Mouse (Mus musculus) frontal cortex, postnatal 14 days (tissue): ENCODE results near the gene Pax9.

Experiments used
- DNase-seq, 2 experiments: peaks; one replicate each; pipeline ENCODE4 v3.0.0; 2022; ENCODE audit warnings: low spot score in 2 of 2

Pax9 gene

GRCm38 (mm10) chr12:56691427-56692079 lies at the start of gene Pax9:
Gene Pax9 (plus strand): TSS chr12:56691767.
- DNase-seq, result no peak

GRCm38 (mm10) chr12:56669451-56670122 lies 22.0 kb upstream of the Pax9 start:
- DNase-seq, result no peak

GRCm38 (mm10) chr12:56670795-56671194 lies 20.8 kb upstream of the Pax9 start:
- DNase-seq, result no peak

GRCm38 (mm10) chr12:56674726-56675125 lies 16.8 kb upstream of the Pax9 start:
- no peak for DNase-seq

GRCm38 (mm10) chr12:56677620-56678019 lies 13.9 kb upstream of the Pax9 start:
- no peak for DNase-seq

GRCm38 (mm10) chr12:56681096-56681811 lies 10.3 kb upstream of the Pax9 start:
- DNase-seq, result no peak

- no peak for DNase-seq
Measured at GRCm38 (mm10) chr12:56687640-56688481, 3.7 kb upstream of the Pax9 start.

- DNase-seq, result no peak
Measured at GRCm38 (mm10) chr12:56688482-56688840, 3.1 kb upstream of the Pax9 start.

- no peak for DNase-seq
Measured at GRCm38 (mm10) chr12:56688920-56689319, 2.6 kb upstream of the Pax9 start.

- no peak for DNase-seq
Measured at GRCm38 (mm10) chr12:56689331-56689730, 2.2 kb upstream of the Pax9 start.

- no peak for DNase-seq
Measured at GRCm38 (mm10) chr12:56689736-56690135, 1.8 kb upstream of the Pax9 start.

GRCm38 (mm10) chr12:56690366-56690765 lies 1.2 kb upstream of the Pax9 start:
- DNase-seq, result no peak

GRCm38 (mm10) chr12:56691001-56691400 lies 566 bp upstream of the Pax9 start:
- no peak for DNase-seq

GRCm38 (mm10) chr12:56692536-56692935 lies 969 bp downstream of the Pax9 start:
- no peak for DNase-seq

- no peak for DNase-seq
Measured at GRCm38 (mm10) chr12:56693411-56694098, 2.0 kb downstream of the Pax9 start.

GRCm38 (mm10) chr12:56694361-56694760 lies 2.8 kb downstream of the Pax9 start:
- no peak for DNase-seq

GRCm38 (mm10) chr12:56694936-56695335 lies 3.4 kb downstream of the Pax9 start:
- DNase-seq, result no peak

GRCm38 (mm10) chr12:56695358-56696173 lies 4.0 kb downstream of the Pax9 start:
- no peak for DNase-seq

- DNase-seq, result no peak
Measured at GRCm38 (mm10) chr12:56696174-56697010, 4.8 kb downstream of the Pax9 start.
